In genomic region chr19:57172321-57172720, GRCm38 (mm10) we compare ENCODE assay signal across 19 mouse cellular contexts.
A peak's percentile ranks its signal among the peaks of the same experiment; 100 is the strongest.
DNase-seq lines count a peak whose midpoint lies in the region; ATAC-seq and TF ChIP-seq lines count a peak whose summit lies in the region.
"Had no signal": no experiment of that assay in that cellular context is flagged by ENCODE, and none has a peak within 500 bp of the region (broad histone marks: within the 10 kb centered on the region; RNA-seq: fewer than 3 reads in every experiment).

No protein-coding gene starts in this region.

- TF ChIP-seq EP300 in heart, adult 2 months (IDR thresholded peaks at IDR 0.05; ENCODE audit: insufficient read depth, low read depth, low read length) = 0 out of 2 replicates have a peak, but pooled peaks have one; percentile 49

- H3K79me2 ChIP-seq in heart, adult 2 months (replicated peaks; ENCODE audit: control insufficient read depth, insufficient read depth, low read length) = peaks cover 8% of the 10 kb centered on the region

- H3K4me3 ChIP-seq in heart, embryonic 12.5 days = no peak overlapping the region
- H3K4me3 ChIP-seq in heart, adult 2 months = no peak overlapping the region

- peak; percentile 92 for DNase-seq in heart, adult 11 months
- peak in 1 of 2 experiments; percentile 45 for DNase-seq in heart, adult 2 months
- no peak for DNase-seq in heart, adult 8-10 months (ENCODE audit: low spot score)
- DNase-seq: adrenal gland, adult 2 months; adrenal gland, adult 8-10 months; adrenal gland, postnatal 10 days; adrenal gland, postnatal 14 days; adrenal gland, postnatal 25 days; adrenal gland, postnatal 36 days; B cell, adult 2 months; cerebellum, adult 11 months; cerebellum, adult 11-12 months; cerebellum, adult 18-20 months had no signal

- H3K27me3 ChIP-seq in heart, embryonic 12.5 days (replicated peaks) = no peaks in the 10 kb centered on the region
- H3K27me3 ChIP-seq in heart, adult 2 months (ENCODE audit: control insufficient read depth, insufficient read depth, low read length) = no peaks in the 10 kb centered on the region
- H3K27me3 ChIP-seq: CH12.LX, Patski had no signal

- peaks cover 13% of the 10 kb centered on the region for H3K36me3 ChIP-seq in heart, embryonic 12.5 days
- H3K36me3 ChIP-seq in heart, adult 2 months (ENCODE audit: control insufficient read depth, insufficient read depth, low read length) = peaks cover 58% of the 10 kb centered on the region
- H3K36me3 ChIP-seq: G1E had no signal

- H3K9me3 ChIP-seq in heart, embryonic 12.5 days (replicated peaks) = no peaks in the 10 kb centered on the region
- H3K9me3 ChIP-seq: G1E had no signal

- no peak for ATAC-seq in heart, embryonic 12.5 days (ENCODE audit: insufficient number of reproducible peaks, low FRiP score)
- ATAC-seq: activated CD4-positive, CD25-positive, alpha-beta regulatory T cell, adult 4 months; CD4-positive, CD25-positive, alpha-beta regulatory T cell, adult 4 months; Patski had no signal

- no peak overlapping the region for H3K4me2 ChIP-seq in heart, embryonic 12.5 days

- TF ChIP-seq CTCF in heart, adult 2 months (IDR thresholded peaks at IDR 0.05) = no peak

- no peak overlapping the region for H3K9ac ChIP-seq in heart, embryonic 12.5 days
- no peak overlapping the region for H3K9ac ChIP-seq in heart, adult 2 months (ENCODE audit: low read depth, low read length)

- 82% methylated on average over 5 of the region's 5 CpGs for WGBS in heart, embryonic 12.5 days
- 65% methylated on average over 5 of the region's 5 CpGs for WGBS in heart, adult 2 months

- peaks cover 46% of the 10 kb centered on the region for H3K4me1 ChIP-seq in heart, embryonic 12.5 days (replicated peaks)
- H3K4me1 ChIP-seq in heart, adult 2 months (ENCODE audit: control insufficient read depth, insufficient read depth, low read length) = peaks cover 37% of the 10 kb centered on the region

- intact Hi-C loops in heart, adult 2 months (cut with DNase I) = no loop called here

- H3K27ac ChIP-seq in heart, embryonic 12.5 days (ENCODE audit: poor library complexity, severe bottlenecking) = no peak overlapping the region
- H3K27ac ChIP-seq in heart, adult 2 months = peak overlapping the region; percentile 40

- TF ChIP-seq POLR2A in heart, adult 2 months (IDR thresholded peaks at IDR 0.05; ENCODE audit: insufficient read depth, low read depth, low read length) = no peak
